Mouse (Mus musculus): ENCODE data around the gene Pcsk4.
A peak's percentile ranks its signal among the peaks of the same experiment; 100 is the strongest.

Gene Pcsk4

GRCm38 (mm10) chr10:80329273-80330081 is at the start of gene Pcsk4, which contains the start of gene Reep6:
Gene Pcsk4, minus strand, starts transcription at chr10:80329498.
Gene Reep6, plus strand, starts transcription at chr10:80329953.
- DNase-seq (ENCODE audit: low read depth, low spot score), result peak; percentile 96

GRCm38 (mm10) chr10:80377716-80378115 is 48.4 kb upstream of the Pcsk4 start:
- no peak for DNase-seq (ENCODE audit: low read depth, low spot score)

- DNase-seq (ENCODE audit: low read depth, low spot score), result peak; percentile 74
Measured at GRCm38 (mm10) chr10:80376160-80376559, 46.9 kb upstream of the Pcsk4 start.

GRCm38 (mm10) chr10:80374063-80374462 is 44.8 kb upstream of the Pcsk4 start:
- no peak for DNase-seq (ENCODE audit: low read depth, low spot score)

GRCm38 (mm10) chr10:80372706-80373105 is 43.4 kb upstream of the Pcsk4 start:
- DNase-seq (ENCODE audit: low read depth, low spot score), result peak; percentile 67

- DNase-seq (ENCODE audit: low read depth, low spot score), result no peak
Measured at GRCm38 (mm10) chr10:80371983-80372382, 42.7 kb upstream of the Pcsk4 start.

- peak; percentile 71 for DNase-seq (ENCODE audit: low read depth, low spot score)
Measured at GRCm38 (mm10) chr10:80371411-80371966, 42.2 kb upstream of the Pcsk4 start.

GRCm38 (mm10) chr10:80369995-80370747 is 40.9 kb upstream of the Pcsk4 start:
- peak; percentile 58 for DNase-seq (ENCODE audit: low read depth, low spot score)

- DNase-seq (ENCODE audit: low read depth, low spot score), result no peak
Measured at GRCm38 (mm10) chr10:80368392-80368791, 39.1 kb upstream of the Pcsk4 start.

GRCm38 (mm10) chr10:80367954-80368353 is 38.7 kb upstream of the Pcsk4 start:
- no peak for DNase-seq (ENCODE audit: low read depth, low spot score)

- DNase-seq (ENCODE audit: low read depth, low spot score), result no peak
Measured at GRCm38 (mm10) chr10:80365736-80366135, 36.4 kb upstream of the Pcsk4 start.

GRCm38 (mm10) chr10:80363734-80364133 is 34.4 kb upstream of the Pcsk4 start:
- no peak for DNase-seq (ENCODE audit: low read depth, low spot score)

GRCm38 (mm10) chr10:80357994-80358639 is 28.8 kb upstream of the Pcsk4 start:
- DNase-seq (ENCODE audit: low read depth, low spot score), result no peak

- DNase-seq (ENCODE audit: low read depth, low spot score), result peak; percentile 60
Measured at GRCm38 (mm10) chr10:80357336-80357735, 28.0 kb upstream of the Pcsk4 start.

GRCm38 (mm10) chr10:80356737-80357136 is 27.4 kb upstream of the Pcsk4 start:
- no peak for DNase-seq (ENCODE audit: low read depth, low spot score)

GRCm38 (mm10) chr10:80356001-80356682 is 26.8 kb upstream of the Pcsk4 start, which contains the start of gene Plk5:
Gene Plk5, plus strand, starts transcription at chr10:80356459.
- no peak for DNase-seq (ENCODE audit: low read depth, low spot score)

GRCm38 (mm10) chr10:80355431-80355830 is 26.1 kb upstream of the Pcsk4 start:
- DNase-seq (ENCODE audit: low read depth, low spot score), result no peak

GRCm38 (mm10) chr10:80352727-80353126 is 23.4 kb upstream of the Pcsk4 start:
- DNase-seq (ENCODE audit: low read depth, low spot score), result no peak

GRCm38 (mm10) chr10:80351896-80352295 is 22.6 kb upstream of the Pcsk4 start:
- DNase-seq (ENCODE audit: low read depth, low spot score), result no peak

GRCm38 (mm10) chr10:80350292-80350691 is 21.0 kb upstream of the Pcsk4 start:
- DNase-seq (ENCODE audit: low read depth, low spot score), result no peak

- DNase-seq (ENCODE audit: low read depth, low spot score), result no peak
Measured at GRCm38 (mm10) chr10:80348981-80349380, 19.7 kb upstream of the Pcsk4 start.

Measured in telencephalon, adult 2 months (tissue).